Mouse (Mus musculus) embryonic facial prominence, embryonic 15.5 days (tissue): Measurements from ENCODE around the gene Pold1. TPM values are rescaled to one million over a fixed set of nuclear protein-coding genes. Genes with fewer than 3 reads are reported as not detected.

Experiments
- ATAC-seq: fragments of 200-750 bp; cut with Nextera tagmentation; 2 replicates; pipeline ENCODE4 v1.8.0; 2017; ENCODE audit warnings: low read depth, moderate TSS enrichment; ENCODE audit not compliant: insufficient number of reproducible peaks, low FRiP score, low TSS enrichment
- H3K27ac ChIP-seq: fragments of 300-500 bp; sonication (generic); replicated peaks from 2 replicates; pipeline ENCODE4 v1.5.1; 2015; ENCODE audit warnings: mild to moderate bottlenecking, inconsistent platforms
- H3K27me3 ChIP-seq: fragments of 300-500 bp; sonication (generic); 2 replicates; pipeline ENCODE4 v1.6.1; 2015; ENCODE audit warnings: inconsistent platforms
- H3K36me3 ChIP-seq: fragments of 300-500 bp; sonication (generic); 2 replicates; pipeline ENCODE4 v1.6.1; 2015; ENCODE audit warnings: mild to moderate bottlenecking, inconsistent platforms
- H3K4me1 ChIP-seq: fragments of 300-500 bp; sonication (generic); 2 replicates; pipeline ENCODE4 v1.6.1; 2015; ENCODE audit warnings: inconsistent platforms
- H3K4me2 ChIP-seq: fragments of 300-500 bp; sonication (generic); replicated peaks from 2 replicates; pipeline ENCODE4 v1.6.1; 2015; ENCODE audit warnings: mild to moderate bottlenecking, inconsistent platforms
- H3K4me3 ChIP-seq: fragments of 300-500 bp; sonication (generic); replicated peaks from 2 replicates; pipeline ENCODE4 v1.5.1; 2015; ENCODE audit warnings: mild to moderate bottlenecking, inconsistent platforms
- H3K9ac ChIP-seq: fragments of 300-500 bp; sonication (generic); 2 replicates; pipeline ENCODE4 v1.6.1; 2015; ENCODE audit warnings: inconsistent platforms
- H3K9me3 ChIP-seq: fragments of 300-500 bp; sonication (generic); replicated peaks from 2 replicates; pipeline ENCODE4 v1.6.1; 2016; ENCODE audit warnings: inconsistent platforms
- WGBS: fragments of 180-500 bp; shearing (Covaris S2); methylation state at CpG from one replicate; pipeline ENCODE4 v1.1.7; 2015; 5-methylcytosine and 5-hydroxymethylcytosine counted together
- microRNA-seq: library from miRNA; unstranded; fragments of <30 nt; microRNA quantifications from one replicate; pipeline ENCODE4, GENCODE M21; 2016; ENCODE audit warnings: borderline number of aligned reads
- polyA plus RNA-seq: library from polyadenylated mRNA; unstranded; fragments of >200 nt; fragmentation: Nextera tagmentation; extraction: Ambion mirVana; gene quantifications from 2 replicates; pipeline ENCODE4 v1.2.1, GENCODE M21; 2015

Pold1 gene
- polyA plus RNA-seq, 1 experiment from 2014 or later, result 86.2 TPM

DNA sequence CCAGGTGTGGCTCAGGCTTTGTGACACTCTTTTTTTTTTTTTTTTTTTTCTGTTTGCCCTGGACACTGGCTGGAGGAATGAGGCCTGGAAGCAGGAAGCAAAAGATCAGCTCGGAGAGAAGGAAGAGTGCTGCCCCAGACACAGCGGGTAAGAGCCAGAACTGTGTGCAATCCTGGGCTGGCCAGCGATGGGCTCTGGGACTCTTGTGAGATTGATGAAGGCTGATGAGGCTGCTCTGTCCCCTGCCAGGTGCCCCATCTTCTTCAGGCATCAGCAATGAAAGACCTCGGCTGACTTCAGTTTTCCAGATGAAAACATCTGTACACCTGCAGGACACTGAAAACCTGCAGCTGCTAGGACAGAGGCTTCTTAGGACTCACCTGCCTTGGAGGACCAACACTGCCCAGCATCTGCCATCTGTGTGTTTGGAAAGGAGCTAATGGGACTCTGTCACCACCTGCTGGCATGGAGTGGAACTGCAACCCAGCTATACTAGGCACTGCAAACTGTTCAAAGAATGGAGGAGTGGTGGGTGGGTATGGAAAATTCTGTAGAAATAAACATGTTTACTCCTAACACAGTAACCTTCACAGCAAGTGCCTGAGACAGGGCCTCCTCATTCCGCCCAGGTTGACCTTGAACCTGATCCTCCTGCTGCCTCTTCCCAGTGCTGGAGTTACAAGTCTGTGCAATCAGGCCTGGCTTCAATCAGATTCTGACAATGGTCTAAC is 63.6 kb downstream of the Pold1 start:
- 39% methylated on average over 5 of the region's 5 CpGs for WGBS
- Histone ChIP-seq H3K4me2 (no peak overlapping the region), H3K9ac (no peak overlapping the region), H3K4me3 (no peak overlapping the region), H3K4me1 (no peaks in the 10 kb centered on the region), H3K9me3 (no peaks in the 10 kb centered on the region), H3K27ac (no peak overlapping the region), H3K36me3 (peaks cover 13% of the 10 kb centered on the region; the same call in 1 of the 2 replicates), H3K27me3 (peaks cover 24% of the 10 kb centered on the region)
- ATAC-seq, result peak; percentile 64; the same call in 1 of the 2 replicates

- Histone ChIP-seq H3K4me1 (no peaks in the 10 kb centered on the region), H3K27me3 (peaks cover 27% of the 10 kb centered on the region), H3K9ac (no peak overlapping the region), H3K36me3 (peaks cover 8% of the 10 kb centered on the region; the same call in 1 of the 2 replicates), H3K9me3 (no peaks in the 10 kb centered on the region), H3K27ac (no peak overlapping the region), H3K4me2 (no peak overlapping the region), H3K4me3 (no peak overlapping the region)
- no peak for ATAC-seq
- WGBS, result 92% methylated on average over 1 of the region's 1 CpGs
These were observed 64.5 kb downstream of the Pold1 start for GRCm38 (mm10) chr7:44484109-44484508.

DNA sequence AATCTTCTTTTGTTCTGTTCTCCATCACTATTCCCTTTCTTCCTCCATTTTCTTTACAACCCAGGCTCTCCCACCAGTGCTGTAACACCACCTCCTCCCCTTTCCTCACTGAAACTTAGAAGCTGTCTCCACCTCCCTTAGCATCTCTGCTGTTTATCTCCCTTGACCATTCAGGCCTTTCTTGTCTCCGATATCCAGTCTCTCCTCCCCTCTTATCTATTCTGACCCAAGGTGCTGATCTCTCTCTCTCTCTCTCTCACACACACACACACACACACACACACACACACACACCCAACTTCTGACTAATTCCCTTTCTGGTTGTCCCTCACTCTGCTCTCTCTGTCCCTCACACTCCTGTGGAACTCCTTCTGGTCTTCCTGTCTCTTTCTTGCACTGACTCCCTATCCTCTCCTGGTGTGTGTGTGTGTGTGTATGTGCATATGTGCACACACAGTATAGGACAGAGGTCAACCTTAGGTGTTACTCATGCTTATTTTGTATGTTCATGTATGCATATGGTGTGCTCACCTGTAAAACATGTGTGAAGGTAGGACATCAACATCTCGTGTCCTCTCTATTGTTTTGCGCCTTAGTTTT is 65.7 kb downstream of the Pold1 start:
- WGBS, result 72% methylated on average over 3 of the region's 3 CpGs
- H3K4me1 ChIP-seq, result no peaks in the 10 kb centered on the region
- H3K9ac ChIP-seq, result no peak overlapping the region
- H3K27ac ChIP-seq, result no peak overlapping the region
- no peaks in the 10 kb centered on the region for H3K9me3 ChIP-seq
- peaks cover 27% of the 10 kb centered on the region for H3K27me3 ChIP-seq
- no peak overlapping the region for H3K4me3 ChIP-seq
- 0 out of 2 replicates have a peak, but pooled peaks cover under 1% of the 10 kb centered on the region for H3K36me3 ChIP-seq
- H3K4me2 ChIP-seq, result no peak overlapping the region
- no peak for ATAC-seq

Small RNAs within 50 kb of the gene (microRNA-seq; reads per million reads assigned to microRNA genes)
- not detected for gene Mir7053

Other genes with a start within 250 kb of the Pold1 start
- 26.1 and 28.1 TPM in 2 replicates for gene Clec11a, start 241.9 kb downstream of the Pold1 start, polyA plus RNA-seq
- gene Shank1, start 238.6 kb downstream of the Pold1 start, polyA plus RNA-seq, result 3.7 and 6.1 TPM in 2 replicates
- gene Syt3, start 164.7 kb downstream of the Pold1 start, polyA plus RNA-seq, result 2.7 and 3.4 TPM in 2 replicates
- gene 1700008O03Rik, start 163.0 kb downstream of the Pold1 start, polyA plus RNA-seq, result 1.4 and 1.5 TPM in 2 replicates
- gene Lrrc4b, start 119.8 kb downstream of the Pold1 start, polyA plus RNA-seq, result 1.3 TPM in 2 replicates
- gene Aspdh, start 83.5 kb downstream of the Pold1 start, polyA plus RNA-seq, result 0.20 and 0.81 TPM in 2 replicates
- gene Josd2, start 80.9 kb downstream of the Pold1 start, polyA plus RNA-seq, result 121 and 124 TPM in 2 replicates
- 140 and 149 TPM in 2 replicates for gene Emc10, start 52.3 kb downstream of the Pold1 start, polyA plus RNA-seq
- 12.0 and 14.7 TPM in 2 replicates for gene Fam71e1, start 52.3 kb downstream of the Pold1 start, polyA plus RNA-seq
- 0.18 and 0.81 TPM in 2 replicates for gene Mybpc2, start 24.2 kb downstream of the Pold1 start, polyA plus RNA-seq
- 1.2 and 1.4 TPM in 2 replicates for gene Spib, start 16.8 kb downstream of the Pold1 start, polyA plus RNA-seq
- gene Nr1h2, start 5.1 kb upstream of the Pold1 start, polyA plus RNA-seq, result 76.9 and 83.4 TPM in 2 replicates
- gene Napsa, start 23.5 kb upstream of the Pold1 start, polyA plus RNA-seq, result 2.8 and 2.9 TPM in 2 replicates
- gene Kcnc3, start 41.8 kb upstream of the Pold1 start, polyA plus RNA-seq, result 0.46 and 0.84 TPM in 2 replicates
- gene Myh14, start 122.0 kb upstream of the Pold1 start, polyA plus RNA-seq, result 20.0 and 23.0 TPM in 2 replicates
- not detected in 2 replicates for gene Izumo2, start 159.9 kb upstream of the Pold1 start, polyA plus RNA-seq
- gene Vrk3, start 199.6 kb upstream of the Pold1 start, polyA plus RNA-seq, result 32.9 and 35.2 TPM in 2 replicates
- 1.4 and 1.8 TPM in 2 replicates for gene Zfp473, start 202.2 kb upstream of the Pold1 start, polyA plus RNA-seq